Mouse (Mus musculus) induced T-regulatory cell, adult 2 months (primary cell): ENCODE data around the gene Letmd1.
"Not testable (repeated sequence)": the region's sequence is repeated elsewhere in the genome, so short reads cannot be mapped to it uniquely, and the experiment has no call there.

Source experiments
- DNase-seq: peaks from one replicate; pipeline ENCODE4 v3.0.0-alpha.2; 2012; ENCODE audit warnings: low read depth

Gene Letmd1

DNA sequence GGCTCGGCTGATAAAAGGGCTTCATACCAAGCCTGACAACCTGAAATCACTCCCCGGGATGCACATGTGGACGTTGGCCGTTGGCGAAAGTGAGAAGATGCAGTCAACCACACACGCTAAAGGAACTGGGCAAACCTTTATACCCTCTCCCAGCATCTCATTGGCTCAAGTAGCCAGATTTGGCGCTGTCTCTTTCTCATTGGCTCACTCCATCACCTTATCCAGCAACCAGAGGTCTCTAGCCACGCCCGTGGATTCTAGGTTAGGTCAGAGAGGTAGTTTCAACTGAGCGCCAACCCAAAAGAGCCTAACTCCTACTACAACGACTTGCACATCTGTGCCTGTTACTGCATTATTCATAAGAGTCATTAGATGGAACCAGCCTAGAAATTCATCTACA, 16.3 kb upstream of the Letmd1 start:
- DNase-seq = no peak

DNA sequence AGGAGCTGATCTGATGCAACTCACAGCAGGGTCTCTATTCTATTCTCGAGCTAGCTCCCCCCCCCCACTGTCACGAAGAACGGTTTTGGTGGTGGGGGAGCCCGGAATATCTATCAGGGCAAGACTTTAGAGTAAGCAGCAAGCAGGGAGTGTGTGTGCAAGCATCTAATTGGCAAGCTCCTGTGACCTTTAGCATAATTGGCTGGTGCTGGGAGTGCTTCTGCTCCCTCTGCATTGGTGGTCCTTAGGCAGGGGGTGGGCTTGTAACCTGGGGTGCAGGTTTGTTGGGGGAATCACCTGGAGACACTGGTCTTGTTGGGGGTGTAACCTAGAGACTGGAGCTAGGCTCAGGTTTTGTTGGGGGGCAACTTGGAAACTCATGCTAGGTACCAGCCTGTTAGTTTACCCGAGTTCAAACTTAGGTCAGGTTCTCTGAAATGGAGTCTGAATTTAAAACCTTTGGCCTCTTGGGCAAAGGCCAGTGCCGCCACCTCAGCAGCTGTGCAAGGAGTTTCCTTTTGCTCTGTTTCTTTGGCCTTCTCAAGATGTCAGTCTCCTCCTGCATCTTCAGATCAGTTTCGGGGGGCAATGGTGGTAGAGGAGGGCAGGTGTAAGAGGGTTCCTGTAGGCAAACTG, 12.3 kb upstream of the Letmd1 start:
- no peak for DNase-seq

DNA sequence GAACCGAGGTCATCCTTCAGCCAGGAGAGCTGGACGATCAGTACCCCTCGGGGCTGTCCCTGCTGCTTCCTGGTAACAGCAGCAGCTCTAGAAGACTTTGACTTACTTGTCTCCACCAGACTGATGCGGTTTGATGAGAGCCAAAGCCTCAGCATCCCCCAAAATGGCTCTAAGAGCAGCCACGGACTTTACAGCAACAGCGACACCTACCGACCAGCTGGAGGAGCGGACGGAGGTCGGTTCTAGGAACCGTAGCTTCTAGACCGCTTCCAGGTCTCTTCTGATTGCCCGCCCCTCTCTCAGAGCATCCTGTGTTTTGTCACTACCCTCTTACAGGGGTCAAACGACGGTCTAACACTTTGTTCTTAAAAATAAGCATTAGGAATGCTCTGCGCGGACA, 11.5 kb upstream of the Letmd1 start:
- peak; percentile 93 for DNase-seq

DNA sequence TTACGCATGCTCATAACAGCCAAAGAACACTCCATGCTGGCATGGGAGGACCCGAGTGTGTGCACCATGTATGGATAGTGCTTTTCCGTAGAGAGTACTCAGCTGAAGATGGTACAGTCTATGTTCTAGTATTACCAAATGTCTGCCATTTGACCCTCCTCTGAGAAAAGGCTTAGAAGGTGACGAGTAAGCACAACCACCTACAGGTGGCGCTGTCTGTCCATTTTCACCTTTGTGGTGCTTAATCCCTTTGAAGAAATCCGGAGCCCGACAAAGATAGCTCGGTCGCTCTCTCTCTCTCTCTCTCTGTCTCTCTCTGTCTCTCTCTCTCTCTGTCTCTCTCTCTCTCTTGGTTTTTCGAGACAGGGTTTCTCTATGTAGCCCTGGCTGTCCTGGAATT, 10.8 kb upstream of the Letmd1 start:
- DNase-seq = peak; percentile 93

DNA sequence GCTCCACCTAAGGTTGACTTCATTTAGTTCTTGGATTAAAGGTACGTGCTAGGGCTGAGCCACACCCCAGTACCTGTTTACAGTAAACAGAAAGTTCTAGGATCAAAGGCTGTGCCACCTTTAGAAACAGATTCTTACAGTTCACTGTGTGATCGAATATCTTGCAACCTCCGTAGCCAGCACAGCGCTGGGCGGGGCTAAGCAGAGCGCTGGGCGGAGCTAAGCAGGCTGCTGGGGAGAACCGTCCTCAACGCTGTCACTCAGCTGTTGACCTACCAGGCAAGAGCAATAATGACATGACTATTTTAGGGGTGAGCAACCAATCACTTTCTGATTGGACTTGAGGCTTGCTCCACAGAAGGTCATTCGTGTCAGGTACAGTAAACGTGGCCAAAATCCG, 7.9 kb upstream of the Letmd1 start:
- peak; percentile 89 for DNase-seq

DNA sequence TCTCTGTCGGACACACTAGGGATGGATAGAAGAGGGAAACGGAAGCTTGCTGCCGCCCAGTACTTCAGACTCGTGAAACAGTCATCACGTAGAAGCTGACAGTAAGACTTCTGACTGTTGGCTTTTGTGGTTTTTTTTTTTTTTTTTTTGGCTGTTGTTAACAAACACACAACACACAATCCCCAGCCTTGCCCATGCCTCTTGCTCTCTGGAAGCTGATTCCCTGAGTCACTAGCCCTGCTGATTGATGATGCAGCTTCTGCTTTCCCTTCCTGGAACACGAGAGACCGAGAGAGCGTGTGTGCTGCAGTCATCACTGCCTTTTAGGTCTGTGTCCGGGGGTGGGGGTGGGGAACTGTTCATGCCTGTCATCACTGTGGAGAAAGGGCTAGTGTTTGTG, 7.2 kb upstream of the Letmd1 start:
- peak; percentile 73 for DNase-seq

DNA sequence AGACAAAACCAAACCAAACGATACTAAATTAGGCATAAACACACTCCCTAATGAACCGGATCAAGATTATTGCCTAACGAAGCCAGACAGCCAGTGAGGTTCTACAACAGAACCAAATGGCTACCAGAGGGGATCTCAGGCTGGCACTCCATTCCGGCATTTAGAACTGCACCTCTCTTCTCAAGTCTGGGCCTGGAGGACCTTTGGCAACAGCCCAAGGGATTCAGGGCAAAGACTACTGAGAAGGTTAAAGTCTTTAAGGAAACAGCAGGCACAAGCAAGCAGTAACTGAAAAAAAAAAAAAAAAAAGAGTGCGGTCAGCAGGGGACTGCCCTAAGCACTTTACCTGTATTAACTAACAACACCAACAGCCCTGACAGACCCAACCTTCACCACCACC, 6.7 kb upstream of the Letmd1 start:
- no peak for DNase-seq

DNA sequence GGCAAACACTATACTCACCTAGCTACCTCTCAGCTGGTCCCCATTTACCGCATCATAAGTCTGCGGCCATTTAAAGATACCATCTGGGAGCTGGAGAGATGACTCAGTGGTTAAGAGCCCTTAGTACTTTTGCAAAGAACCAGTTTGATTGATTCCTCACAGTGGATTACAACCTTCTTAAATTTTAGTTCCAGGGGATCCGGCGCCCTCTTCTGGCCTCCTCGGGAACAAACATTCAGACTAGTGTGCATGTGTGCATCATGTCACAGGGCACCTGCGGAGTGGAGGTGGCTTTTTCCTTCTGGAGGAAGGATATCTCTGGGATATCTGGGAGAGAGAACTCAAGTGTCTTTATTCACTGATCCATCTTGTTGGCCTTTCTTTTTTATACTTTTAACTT, 5.1 kb upstream of the Letmd1 start:
- peak; percentile 86 for DNase-seq

DNA sequence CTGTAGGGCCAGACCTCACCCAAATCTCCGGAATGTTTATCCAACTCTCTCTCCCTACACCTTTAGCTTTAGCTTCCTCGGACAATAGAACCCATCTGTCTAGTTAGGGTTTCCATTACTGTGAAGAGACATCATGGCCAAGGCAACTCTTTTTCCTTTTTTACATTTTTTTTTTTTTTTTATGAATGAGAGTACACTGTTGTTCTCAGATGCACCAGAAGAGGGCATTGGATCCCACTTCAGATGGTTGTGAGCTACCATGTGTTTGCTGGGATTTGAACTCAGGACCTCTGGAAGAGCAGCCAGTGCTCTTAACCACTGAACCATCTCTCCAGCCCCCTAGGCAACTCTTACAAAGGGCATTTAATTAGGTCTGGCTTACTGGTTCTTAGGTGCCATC, 3.4 kb upstream of the Letmd1 start:
- peak; percentile 44 for DNase-seq

DNA sequence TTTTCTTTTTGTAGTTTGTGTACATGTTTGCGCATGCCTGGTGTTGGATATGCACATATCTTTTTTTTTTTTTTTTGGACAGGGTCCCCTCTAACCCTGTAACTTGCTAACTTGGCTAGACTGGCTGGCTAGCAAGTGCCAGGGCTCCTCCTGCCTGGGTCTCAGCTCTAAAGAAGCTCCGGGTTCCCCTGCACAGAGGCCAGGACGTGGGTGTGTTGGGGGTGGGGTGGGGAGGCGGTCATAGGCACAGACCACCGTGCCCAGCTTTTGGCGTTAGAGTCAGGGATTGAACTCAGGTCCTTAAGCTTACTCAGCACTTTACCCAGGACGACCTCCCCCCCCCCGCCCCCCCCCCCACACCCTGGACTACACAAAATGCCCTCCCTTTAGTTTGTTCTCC, 1.1 kb upstream of the Letmd1 start:
- DNase-seq = no peak

DNA sequence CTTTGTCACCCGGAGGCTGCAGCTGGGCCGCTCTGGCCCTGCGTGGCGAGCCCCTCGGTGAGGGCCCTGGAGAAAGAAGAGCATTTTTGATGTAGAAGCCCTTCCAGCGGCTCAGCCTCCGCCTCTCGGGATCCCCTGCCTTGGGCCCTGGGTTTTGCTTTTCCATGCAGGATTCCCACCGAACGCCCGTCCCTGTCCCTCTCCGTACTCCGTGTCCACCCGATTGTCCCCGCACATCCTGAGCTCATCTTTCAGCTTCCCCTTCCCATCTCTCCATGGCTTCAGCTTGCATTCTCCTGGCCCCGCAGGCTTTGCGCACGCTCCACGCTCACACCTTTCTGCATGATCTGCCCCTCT, 344 bp downstream of the Letmd1 start:
- DNase-seq = no peak

DNA sequence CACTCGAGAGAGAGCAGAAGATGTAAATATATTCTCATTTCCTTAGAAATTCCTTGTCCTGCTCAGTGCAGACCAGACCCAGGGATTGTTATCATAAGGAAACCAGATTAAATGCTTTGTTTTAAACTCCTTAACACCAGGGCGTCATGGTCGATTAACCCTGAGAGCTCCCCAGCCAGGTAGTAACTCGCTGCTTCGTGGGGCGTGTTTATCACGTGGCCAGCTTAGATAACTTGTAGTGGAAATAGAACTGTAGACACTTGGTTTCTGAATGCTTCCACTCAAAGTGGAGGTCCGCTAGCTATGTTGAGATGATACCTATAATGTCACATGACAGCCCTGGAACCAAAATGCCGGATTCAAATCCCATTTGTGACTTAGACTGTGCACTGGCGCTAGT, 1.2 kb downstream of the Letmd1 start:
- DNase-seq = no peak

DNA sequence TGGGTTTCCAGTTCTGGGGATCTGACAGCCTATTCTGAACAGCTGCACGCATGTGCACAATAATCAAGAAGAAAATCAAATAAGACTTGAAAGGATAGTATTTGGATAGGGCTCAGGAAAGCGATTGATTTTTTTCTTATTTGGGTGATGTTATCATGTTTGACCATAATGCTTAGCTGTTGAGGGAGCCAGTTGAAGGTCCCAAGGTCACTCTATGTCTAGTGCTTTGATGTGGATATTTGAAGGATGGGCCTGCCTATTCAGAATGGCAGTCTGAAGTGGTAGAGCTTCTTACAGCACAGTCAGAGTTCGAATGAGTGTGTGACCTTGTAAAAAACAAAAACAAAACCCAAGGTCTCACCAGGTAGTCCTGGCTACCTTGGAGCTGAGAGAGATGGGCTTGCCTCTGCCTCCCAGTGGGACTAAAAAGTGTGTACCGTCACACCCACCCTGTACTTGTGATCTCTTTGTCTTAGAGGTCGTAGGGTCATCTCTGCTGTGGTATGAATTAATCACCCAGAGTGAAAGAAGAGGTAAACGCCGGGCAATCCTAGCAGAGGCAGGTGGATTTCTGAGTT, 5.2 kb downstream of the Letmd1 start:
- DNase-seq = no peak

DNA sequence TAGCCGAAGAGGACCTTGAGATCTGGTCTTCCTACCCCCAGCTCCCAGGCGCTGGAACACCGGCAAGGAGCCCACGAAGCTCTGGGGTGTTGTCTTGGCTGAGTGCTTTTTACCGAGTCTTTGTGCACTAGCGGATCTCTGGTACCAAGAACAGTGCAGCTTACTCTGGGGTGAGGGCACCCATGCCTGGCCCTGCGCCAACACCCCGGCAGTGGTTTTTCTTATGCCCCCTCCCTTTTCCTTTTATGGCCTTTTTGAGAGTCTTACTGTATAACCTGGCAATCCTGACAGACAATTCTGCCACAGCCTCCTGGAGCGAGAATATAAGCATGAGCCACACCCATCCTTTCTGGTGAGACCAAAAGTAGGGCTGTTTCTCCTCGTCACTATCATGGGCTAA, 9.5 kb downstream of the Letmd1 start:
- DNase-seq = no peak

DNA sequence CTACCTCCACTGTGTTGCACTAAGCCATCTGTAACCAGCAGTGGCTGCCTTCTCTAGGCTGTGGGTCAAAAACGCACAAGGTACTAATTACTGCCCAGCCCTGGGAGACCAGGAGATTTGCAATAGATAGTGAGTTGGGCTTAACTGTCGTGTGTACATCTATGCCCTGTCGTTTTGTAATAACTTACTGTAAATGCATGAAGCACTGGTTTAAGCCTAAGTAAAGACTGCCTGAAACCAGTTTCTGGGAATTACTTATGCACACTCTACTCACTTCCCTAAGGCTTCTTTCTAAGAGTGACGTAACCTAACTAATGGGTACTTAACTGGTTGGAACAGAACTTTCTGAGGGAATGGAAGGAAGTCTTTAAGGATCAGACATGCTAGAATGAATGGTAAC, 10.1 kb downstream of the Letmd1 start:
- DNase-seq = no peak

DNA sequence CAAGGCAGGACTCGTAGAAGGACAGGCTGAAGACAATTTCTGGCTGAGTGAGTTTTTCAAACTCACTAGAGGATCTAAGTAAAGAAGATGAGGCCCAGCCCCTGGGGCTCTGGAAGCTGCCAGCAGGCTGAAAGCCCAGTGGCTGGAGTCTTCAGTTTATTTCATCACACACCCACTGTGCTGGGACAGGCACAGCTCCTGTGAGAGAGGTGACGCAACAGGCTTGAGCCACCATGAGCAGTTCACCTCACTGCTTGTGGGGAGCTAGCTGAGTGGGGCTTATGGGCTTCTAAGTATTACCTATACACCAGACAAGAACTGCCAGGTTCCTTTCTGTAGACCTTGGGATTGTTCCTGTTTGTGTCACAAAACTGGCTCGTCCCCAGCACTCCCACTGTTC, 16.8 kb downstream of the Letmd1 start:
- no peak for DNase-seq

DNA sequence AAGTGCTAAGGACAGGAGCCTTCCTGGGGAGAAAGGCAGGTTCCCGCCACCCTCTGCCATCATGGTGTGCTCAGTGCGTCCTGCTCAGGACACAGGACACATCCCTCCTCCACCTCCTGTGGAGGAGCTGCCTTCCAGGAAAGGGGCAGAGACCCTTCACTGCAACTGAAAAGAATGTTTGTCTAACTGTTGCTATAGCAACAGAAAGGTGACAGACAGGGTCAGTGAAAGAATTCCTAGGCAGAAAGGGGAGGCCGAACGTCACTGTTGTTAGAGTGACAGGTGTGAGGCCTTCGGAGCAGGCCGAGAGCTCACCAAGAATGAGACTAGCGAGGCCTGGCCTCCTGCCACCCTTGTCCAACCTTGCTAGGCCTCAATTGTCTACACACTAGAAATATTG, 17.6 kb downstream of the Letmd1 start:
- no peak for DNase-seq

DNA sequence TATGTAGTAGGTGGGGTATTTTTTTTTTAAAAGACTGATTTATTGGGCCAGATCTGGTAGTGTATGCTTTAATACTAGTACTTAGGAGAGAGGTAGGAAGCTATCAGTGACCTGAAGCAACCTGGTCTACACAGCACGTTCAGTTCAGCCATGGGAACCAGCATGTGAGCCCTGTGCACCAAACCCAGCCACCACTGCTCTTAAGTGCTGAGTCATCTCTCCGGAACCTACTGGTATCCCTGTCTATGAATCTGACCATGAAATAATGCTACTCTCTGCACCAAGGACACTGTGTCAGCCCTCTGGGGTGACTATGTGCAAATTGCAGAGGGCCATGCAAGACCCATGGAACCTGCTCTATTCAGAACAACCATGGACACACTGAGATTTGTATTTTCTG, 18.2 kb downstream of the Letmd1 start:
- DNase-seq = no peak

DNA sequence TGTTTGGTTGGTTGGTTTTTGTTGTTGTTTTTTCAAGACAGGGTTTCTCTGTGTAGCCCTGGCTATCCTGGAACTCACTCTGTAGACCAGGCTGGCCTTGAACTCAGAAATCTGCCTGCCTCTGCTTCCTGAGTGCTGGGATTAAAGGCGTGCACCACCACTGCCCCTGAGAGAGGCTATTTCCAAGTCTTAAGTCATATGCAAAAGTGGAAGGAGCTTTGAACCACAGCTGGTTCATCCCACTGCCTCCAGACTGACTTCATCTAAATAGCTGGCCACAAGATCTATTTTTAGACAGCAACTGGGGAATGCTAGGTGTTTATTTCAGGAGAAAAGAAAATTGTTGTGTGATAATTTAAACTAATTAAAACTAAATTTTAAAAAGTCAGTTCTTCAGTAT, 19.5 kb downstream of the Letmd1 start:
- DNase-seq = not testable (repeated sequence)

DNA sequence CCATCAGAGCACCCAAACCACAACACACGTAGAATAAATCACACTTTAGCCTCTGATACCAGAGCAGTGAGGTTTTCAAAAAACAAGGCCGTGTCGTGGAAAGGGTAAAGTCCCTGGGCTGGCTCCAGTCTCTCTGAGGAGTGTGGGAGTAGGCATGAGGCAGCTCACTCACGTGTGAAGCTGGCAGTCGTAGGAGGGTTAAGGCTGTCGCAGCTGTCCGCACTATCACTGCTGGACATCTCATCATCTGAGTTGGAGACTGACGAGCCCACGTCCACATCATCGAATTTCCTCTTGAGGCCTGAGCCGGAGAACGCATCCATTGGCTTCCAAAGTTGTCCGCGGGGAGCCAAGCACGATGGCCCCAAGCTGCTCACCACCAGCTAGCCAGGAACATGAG, 20.4 kb downstream of the Letmd1 start:
- no peak for DNase-seq

DNA sequence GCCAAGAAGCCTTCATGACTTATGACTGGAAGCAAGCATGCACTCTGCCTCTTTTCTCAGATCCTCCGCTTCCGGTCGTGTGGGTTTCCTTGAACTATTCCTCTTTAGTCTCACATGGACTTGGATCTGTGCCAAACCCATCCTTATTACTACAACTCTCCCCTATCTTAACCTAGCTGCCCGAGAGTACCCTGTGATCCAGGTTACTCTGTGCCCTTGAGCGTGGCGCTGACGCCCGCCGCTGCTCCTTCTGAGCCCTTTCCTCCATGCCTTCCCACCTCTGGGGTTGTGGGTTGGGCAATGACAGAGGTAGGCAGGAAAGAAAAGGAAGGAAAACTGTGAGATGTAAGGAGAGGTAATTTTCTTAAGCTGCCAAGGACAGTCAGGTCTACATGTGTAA, 23.1 kb downstream of the Letmd1 start:
- DNase-seq = no peak

DNA sequence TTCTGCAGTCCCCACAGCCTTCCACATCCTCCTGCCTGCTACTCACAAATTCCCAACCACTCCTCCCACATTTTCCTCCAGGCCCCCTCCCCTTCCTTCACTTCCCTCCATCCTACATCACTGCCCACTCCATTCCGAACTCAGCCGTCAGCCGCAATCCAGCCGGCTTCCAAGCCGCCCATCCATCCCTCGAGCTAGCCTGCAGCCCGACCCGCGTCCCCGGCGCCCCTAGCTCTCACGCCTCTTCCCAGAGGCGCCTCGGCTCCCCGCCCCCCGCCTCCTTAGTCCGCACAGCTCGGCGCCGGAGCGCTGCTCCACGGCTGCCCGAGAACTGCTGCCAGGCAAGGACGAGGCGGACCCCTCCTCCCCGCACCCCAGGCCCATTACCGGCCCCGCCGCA, 25.8 kb downstream of the Letmd1 start:
- no peak for DNase-seq

DNA sequence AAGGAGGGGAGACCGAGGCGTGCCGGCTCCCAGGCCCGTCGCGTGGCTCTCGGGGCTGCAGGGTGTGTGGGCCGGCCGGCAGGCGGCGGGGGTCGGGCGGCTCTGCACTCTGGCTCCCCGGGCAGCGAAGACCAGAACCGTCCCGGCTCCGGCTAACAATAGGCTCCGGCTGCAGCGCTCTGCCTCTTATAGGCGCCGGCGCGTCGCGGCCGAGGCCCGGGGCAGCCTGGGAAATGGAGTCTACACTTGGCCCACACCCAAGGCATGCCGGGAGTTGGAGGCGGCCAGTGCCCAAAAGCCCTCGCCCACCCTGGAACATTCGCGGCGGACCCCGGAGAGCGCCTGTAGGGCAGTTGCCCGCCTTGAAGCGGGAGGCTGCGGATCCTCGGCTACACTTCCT, 26.3 kb downstream of the Letmd1 start, which contains the start of gene Csrnp2:
Csrnp2 (minus strand) TSS at position 387 of the 400 bp plus-strand sequence.
- peak; percentile 87 for DNase-seq

DNA sequence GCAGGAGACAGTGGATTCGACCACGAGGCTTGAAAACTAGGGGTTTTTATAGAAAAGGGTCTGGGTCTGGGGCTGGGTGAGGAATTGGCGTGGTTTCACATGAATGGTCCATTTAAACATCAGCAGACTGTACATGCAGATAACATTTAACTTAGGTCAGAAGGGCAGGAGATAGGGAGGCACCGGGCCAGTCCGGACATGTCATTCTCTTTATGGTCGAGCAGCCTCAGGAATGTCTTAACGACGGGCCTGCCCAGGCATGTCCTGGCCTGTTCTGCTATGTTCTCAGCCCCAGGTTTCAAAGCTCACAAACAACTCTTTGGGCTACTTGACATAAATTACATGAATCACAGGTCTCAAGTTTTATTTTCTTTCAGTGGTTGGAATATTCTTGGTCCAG, 30.7 kb downstream of the Letmd1 start:
- DNase-seq = not testable (repeated sequence)
